Mouse (Mus musculus): ENCODE data around the gene Pdcd2l.
"Not testable (repeated sequence)": the region's sequence is repeated elsewhere in the genome, so short reads cannot be mapped to it uniquely, and the experiment has no call there.

Gene Pdcd2l

DNA sequence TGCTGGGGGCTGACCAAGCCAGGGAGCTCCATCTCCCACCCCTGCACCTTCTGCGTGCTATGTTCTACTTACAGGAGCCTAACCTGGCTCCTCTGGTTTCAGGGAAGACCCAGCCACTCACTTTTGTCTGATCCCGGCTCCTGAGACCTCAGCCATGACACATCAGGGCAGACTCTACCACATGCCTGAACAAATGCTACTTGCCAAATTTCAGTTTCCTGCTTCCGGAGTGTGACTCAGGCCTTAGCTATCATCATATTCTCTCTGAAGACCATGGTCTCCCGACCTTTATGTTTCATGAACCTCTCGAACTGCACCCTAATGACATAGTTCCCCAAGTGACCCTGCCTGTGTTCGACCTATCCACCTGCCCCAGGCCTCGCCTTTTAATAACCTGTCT lies 16.8 kb upstream of the Pdcd2l start:
- DNase-seq (ENCODE audit: low read depth, low spot score): no peak

DNA sequence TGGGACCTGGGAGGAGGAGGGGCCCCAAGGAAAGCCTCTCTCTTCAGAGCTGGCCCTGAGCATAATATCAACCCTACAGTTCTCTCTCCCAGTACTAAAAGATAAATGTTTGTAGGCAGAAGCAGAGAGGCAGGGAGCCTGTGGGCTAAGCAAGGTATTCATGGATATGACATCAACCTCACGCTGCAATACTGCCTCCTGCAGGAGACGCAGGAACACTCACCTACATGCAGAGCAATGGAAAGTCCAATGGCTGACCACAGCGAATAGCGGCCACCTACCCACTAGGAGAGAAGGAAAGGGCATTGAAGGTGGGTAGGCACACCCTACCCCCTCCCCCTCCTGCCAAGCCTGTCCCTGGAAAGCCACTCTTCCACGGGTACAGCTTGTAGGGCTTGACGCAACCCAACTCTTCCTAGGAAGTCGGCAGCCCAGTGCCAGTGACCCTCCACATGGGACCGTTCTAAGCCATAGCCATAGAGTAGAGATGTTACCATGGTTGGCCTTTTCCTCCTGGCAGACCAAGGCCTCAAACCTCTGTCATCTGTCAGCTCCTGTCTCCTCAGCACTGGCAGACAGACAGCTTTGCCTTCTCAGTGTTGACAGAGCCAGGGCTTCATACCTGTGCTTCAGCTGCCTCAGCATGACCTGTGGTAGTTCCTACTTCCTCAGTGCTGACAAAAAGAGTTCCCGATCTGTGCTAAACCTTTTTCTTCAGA lies 11.7 kb upstream of the Pdcd2l start:
- DNase-seq (ENCODE audit: low read depth, low spot score): no peak

DNA sequence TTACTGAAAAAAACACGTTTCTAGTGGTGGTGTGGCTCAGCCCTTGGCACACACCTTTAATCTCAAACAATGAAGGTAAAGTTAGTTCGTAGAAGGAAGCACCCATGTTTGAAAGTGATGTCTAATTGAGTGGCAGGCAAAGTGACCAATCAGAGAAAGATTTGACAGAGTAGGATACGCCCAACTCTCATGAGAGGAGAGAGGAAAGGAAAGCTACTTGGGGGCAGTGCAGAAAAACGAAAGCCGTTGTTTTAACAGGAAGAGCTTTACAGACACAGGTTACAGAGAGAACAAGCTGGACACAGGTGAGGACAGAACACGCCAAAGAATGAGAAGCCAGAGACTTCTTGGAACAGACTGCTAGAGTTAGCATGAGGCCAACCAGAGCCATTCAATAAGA lies 9.9 kb upstream of the Pdcd2l start:
- no peak for DNase-seq (ENCODE audit: low read depth, low spot score)

DNA sequence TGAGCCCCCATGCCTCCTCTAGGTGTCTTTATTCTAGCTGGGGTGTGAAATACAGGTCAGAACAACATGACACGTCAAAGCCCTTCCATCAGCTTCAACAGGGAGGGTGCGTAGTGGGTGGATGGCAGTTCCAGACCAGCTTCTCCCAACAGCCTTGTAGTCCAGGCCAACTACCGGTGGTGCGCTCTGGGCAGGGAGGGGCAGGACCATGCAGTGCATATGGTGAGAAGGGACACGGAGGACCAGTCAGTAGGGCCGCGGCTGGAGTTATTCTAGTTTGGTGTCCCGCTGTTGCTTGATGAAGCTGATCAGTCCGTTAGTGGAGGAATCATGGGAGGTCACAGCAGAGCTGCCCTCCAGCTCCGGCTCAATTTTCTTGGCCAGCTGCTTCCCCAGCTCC lies 5.7 kb upstream of the Pdcd2l start:
- not testable (repeated sequence) for DNase-seq (ENCODE audit: low read depth, low spot score)

DNA sequence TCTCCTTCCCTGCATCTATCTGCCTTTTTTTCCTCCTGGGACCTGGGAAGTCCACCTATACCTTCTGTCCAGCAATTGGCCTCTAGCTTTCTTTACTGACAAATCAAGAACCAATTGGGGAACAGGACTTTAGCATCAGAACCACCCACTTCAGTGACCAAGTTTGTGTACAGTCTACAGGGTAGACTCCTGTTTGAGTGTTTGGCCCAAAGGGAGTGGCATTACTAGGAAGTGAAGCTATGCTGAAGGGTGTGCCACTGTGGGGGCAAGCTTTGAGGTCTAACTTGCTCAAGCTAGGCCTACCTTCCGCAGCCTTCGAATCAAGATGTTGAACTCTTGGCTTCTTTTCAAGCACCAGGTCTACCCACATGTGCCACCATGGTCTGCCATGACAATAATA lies 4.4 kb upstream of the Pdcd2l start:
- no peak for DNase-seq (ENCODE audit: low read depth, low spot score)

DNA sequence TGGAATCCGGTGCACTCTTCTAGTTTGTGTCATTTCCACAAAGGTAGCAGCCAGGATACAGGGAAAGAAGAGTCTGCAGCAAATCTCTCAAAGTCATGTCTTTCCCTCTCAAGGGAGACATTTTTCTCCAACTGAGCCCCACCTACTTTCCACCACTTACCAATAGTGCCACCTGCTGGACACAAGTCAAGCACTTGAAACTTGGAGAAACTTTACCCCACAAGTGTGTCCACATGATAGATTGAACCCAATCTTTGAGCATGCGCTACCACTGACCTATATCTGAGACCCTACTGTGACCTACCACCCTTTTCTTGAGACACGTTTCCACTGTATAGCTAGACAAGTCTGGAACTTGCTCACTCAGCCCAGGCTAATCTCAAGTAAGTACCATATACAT lies 1.9 kb upstream of the Pdcd2l start:
- no peak for DNase-seq (ENCODE audit: low read depth, low spot score)

DNA sequence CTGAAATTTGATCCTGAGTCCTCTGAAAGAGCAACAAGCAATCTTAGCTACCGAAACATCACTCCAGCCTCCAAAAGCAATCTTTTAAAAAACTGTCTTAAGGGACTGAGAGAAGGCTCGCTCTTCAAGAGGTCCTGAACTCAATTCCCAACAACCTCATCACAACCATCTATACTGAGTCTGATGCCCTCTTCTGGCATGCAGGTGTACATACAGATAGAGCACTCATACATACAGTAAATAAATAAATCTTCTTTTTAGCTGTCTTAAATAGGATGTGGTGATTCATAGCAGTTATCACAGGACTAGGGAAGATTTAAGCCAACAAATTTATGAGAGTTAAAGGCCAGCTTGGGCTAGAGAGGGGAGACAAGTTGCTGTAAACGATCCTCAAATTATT lies 829 bp downstream of the Pdcd2l start:
- DNase-seq (ENCODE audit: low read depth, low spot score): no peak

DNA sequence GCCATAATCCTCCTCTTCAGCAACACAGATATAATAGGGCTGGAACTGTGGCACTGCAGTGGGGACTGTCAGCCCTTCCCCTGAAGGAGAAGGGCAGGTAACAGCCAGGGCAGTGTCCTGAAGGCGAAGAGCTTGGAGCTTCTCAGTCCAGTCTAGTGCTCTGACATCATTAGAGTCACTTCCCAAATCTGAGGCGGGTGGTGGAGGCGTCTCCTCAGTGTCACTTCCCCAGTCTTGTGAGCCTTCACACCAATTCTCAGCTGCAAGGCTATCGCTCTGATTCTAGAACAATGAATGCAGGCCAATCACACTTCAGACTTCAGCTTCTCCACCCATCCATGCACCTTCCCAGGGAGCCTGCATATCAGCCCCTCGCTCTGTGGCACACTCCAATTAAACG lies 3.6 kb downstream of the Pdcd2l start:
- DNase-seq (ENCODE audit: low read depth, low spot score): no peak

DNA sequence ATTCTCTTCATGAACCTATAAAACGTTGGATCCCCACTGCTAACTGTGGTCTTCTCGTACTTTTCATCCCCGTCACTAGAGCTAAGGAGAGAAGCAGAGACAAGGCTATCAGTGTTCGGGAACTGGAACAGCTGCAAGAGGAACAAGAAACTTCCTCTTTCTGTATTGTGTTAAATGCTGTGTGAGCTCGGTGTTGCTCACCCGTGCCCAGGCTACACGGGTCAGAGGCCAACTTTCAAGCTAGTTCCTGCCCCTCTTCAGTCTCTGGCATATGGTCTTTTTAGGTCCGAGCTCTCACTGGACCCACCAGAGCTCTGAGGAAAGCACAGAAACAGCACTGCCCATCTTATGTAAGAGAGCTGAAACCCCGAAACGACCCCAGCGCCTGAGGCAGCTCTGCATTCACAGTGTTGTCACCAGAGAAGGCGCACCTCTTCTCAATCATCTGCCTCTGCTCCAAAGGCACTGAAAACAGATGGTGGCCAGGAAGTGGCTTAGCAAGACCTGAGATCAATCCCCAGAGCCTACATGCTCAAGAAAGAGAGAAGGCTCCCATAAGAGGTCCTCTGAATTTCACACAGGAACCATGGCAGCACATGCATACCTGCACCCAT lies 7.0 kb downstream of the Pdcd2l start:
- no peak for DNase-seq (ENCODE audit: low read depth, low spot score)

DNA sequence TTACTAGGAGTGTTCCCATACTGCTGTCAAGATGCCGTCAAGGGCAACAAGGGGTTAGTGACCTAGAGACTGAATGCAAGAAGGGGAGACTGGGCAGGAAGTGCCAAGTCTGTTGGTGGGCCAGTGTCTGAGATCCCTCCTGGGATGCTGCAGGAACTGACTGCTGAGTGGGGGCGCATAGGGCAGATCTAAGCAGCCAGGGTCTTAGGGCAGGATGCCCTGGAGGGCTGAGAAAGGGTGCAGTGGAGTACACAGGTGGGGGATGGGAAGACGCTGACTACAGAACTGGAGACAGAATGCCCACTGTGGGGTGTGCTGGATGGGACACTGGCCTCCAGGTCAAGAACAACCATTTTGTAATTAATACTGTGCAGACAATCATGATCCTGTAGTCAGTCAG lies 12.7 kb downstream of the Pdcd2l start:
- DNase-seq (ENCODE audit: low read depth, low spot score): no peak

DNA sequence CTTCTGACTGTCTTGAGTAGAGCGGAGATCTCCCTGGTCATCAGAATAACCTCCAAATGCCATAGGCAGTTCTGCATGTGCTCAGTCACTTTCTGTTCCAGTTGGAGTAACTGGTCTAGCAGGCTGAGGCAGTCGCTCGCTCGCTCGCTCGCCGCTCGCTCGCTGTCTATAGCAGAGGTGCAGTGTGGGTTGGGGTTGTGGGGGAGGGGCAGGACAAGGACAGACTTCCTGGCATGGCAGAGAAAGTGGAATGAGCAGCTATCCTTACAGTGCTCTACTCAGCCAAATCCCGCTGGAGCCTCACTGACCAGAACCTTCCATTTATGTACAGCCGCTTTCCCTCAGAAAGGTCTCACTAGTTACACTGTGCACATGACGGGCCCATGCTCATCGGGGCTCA lies 13.1 kb downstream of the Pdcd2l start:
- no peak for DNase-seq (ENCODE audit: low read depth, low spot score)

DNA sequence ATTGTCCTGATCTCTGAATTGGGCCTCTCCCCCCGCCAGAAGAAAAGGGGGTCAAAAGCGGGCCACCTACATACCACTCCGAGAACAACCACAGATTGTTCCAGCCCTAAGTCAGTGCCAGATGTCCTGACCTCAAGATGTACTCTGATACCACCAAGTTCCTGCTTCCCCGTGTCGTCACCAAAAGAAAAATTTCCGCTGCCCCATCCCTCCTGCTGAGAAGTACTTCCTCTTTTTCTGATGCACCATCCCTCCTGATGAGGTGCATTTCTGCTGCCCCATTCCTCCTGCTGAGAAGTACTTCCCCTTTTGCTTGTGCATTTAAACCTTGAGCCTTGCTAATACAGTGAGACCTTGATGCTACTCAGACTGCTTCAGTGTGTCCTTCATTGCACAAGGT lies 20.2 kb downstream of the Pdcd2l start:
- not testable (repeated sequence) for DNase-seq (ENCODE audit: low read depth, low spot score)

DNA sequence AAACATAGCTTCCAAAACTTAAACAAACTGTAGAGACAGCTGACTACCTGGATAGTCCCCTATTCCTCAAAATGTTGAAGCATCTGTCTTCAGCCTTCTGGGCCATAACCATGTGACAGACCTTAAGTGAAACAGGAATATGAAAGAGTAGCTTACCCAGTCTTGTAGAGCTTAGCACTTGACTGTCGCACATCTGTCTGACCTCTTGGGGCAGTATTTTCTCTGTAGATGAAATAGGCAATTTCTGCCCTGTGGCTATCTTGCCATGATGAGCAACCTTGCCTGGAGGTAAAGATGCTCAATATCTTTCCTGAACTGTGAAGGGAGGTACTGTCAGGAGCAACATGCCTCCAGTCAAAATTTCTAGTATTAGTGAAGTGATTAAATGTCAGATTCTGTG lies 24.2 kb downstream of the Pdcd2l start:
- no peak for DNase-seq (ENCODE audit: low read depth, low spot score)

DNA sequence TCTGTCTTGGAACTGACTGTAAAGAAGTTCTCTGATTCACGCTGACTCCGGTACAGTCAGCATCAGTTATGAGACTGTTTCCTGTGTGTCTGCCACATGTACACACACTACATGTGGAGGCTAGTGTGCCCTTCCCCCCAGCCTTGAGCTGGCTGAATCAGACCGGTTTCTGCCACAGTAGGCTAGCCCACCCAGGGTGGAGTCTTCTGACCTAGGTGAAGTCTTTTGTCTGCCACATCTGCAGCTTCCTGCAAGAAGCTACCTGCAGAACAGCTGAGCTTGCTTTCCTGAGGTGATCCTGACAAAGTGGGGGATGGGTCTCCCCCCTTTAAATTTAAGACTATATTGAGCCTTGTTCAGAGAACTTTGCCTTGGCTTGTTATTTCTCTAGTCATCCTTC lies 27.0 kb downstream of the Pdcd2l start, which contains the start of gene Uba2:
TSS of gene Uba2 (minus strand) at position 146 of the 400 bp plus-strand sequence.
- DNase-seq (ENCODE audit: low read depth, low spot score): no peak

DNA sequence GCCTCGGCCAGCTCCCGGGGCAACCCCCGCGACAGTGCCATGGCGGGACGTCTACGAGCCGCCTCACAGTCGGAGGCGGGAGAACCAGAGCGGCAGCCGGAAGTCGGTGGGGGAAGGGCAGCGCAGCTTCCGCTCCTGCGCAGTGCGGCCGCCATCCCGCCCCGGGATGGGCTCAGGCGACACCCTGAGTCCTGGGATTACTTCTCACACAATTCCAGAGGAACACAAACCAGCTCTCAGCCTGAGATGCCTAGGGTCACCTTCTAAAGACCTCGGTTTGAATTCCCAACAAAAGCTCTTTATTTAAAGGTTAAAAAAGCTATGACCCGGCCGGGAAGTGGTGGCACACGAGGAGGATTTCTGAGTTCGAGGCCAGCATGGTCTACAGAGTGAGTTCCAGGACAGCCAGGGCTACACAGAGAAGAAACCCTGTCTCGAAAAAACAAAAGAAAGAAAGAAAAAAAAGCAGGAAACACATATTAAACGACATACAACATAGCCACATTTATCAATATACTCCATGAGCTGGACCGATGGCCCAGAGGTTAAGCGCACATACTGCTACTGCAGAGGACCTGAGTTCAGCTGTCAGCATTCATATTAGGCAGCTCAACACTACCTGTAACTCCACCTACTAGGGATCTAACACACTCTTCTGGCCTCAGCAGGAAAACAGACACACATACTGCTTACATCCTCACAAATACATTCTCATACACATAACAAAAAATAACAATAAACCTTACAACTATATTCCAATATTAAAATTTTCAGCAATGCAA lies 27.8 kb downstream of the Pdcd2l start:
- peak; percentile 55 for DNase-seq (ENCODE audit: low read depth, low spot score)

DNA sequence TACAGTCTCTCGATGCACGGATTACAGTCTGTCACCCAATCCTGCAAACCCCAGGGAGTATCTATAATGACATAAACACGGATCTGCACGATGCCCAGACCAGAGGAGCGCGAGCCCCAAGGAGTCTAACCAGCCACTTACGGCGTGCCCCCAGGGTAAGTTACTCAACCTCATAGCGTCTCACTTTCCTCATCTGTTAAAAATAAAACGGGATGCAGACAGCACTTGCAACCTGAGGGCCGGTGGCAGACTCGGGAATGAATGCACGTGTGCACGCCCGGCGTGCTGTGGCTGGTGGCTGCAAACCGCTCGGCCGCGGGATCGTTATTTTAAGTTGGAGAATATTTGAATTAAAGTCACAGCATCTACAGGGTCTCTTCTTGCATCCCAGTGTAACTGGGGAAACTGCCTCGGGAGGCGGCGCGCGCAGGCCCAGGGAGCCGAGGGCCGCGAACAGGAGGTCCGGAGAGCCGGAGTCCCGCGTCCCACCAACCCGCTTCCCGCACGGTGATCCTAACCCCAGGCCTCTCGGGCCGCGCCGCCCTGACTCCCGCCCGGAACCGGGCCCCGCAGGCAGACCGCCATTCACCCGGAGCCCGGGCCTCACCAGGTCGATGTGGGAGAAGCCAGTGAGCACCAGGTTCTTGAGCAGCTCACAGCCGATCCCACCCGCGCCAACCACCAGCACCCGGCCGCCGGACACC lies 28.5 kb downstream of the Pdcd2l start:
- DNase-seq (ENCODE audit: low read depth, low spot score): no peak

DNA sequence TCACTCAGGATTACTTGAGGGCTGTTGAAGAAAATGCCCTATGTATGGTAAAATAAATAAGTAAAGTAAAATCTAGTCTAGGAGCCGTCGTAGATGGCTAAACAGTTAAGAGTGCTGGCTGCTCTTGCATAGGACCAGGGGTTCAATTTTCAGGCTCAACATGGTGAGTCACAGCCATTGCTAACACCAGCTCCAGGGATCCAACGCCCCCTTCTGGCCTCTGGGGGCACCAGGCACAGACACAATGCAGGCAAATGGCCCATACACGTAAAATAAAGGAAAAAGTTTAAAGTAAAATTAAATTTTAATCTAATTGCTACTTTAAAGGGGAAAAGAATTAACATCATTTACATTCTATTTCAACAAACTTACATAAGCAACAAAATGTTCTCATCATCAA lies 29.6 kb downstream of the Pdcd2l start:
- DNase-seq (ENCODE audit: low read depth, low spot score): no peak

DNA sequence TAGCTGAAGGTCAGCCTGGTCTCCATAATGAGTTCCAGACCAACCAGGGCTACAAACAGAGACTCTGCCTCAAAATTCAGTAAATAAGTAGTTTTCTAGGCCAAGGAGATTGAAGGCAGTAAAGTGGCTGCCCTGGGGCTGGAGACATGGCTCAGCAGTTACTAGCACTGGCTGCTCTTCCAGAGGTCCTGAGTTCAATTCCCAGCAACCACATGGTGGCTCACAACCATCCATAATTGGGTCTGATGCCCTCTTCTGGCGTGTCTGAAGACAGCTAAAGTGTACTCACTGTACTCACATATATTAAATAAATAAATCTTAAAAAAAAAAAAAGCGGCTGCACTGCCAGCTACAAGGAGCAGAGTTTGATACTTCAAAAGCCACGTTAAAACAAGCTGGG lies 30.5 kb downstream of the Pdcd2l start:
- DNase-seq (ENCODE audit: low read depth, low spot score): no peak

DNA sequence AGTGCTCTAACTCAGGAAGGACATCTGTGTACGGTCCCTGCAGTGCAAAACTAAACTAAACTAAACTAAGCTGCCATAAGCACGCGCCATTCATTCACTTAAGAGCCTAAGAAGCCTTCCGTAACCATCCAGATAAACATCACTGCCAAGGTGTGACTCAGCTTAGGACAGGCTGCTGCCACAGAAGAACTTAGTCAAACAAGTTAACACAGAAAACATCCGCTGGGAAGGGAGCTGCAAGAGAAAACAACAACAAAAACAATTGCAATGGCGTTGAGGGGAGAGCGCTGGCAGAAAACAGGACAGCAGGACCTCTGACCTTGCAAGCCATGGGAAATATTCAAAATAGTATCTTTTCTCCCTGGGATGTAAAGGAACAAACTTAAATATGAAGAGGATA lies 31.8 kb downstream of the Pdcd2l start:
- DNase-seq (ENCODE audit: low read depth, low spot score): no peak

DNA sequence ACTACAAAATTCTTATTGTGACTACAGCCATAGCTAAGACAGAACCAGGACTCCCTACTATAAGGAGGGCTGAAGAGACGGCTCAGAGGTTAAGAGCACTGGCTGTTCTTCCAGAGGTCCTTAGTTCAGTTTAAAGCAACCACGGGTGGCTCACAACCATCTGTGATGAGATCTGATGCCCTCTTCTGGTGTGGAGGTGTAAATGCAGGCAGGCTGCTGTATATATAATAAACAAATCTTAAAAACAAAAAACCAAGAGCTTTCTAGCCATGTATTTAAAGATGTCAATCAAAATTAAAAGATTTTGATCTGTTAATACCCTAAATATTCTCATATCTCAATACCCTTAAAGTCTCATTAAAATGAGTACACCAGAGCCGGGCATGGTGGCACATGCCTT lies 37.3 kb downstream of the Pdcd2l start:
- DNase-seq (ENCODE audit: low read depth, low spot score): no peak

DNA sequence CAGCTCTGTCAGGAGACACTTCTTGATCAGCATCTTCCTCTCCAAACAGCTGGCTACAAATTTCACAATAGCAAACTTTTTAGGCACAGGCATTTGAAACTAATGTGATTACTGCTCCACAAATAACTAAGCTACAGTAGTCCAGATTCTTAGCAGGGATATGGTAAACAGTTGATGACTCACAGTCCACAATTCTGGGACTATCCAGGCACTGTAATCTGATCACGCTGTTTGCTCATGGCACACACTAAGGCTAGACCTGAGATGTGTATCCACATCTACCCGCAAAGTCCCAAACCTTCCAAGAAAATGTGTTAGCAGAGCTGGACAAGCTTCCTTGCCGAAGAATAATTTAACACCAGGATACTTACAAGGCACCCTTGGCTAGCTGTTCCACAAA lies 38.5 kb downstream of the Pdcd2l start:
- DNase-seq (ENCODE audit: low read depth, low spot score): no peak

DNA sequence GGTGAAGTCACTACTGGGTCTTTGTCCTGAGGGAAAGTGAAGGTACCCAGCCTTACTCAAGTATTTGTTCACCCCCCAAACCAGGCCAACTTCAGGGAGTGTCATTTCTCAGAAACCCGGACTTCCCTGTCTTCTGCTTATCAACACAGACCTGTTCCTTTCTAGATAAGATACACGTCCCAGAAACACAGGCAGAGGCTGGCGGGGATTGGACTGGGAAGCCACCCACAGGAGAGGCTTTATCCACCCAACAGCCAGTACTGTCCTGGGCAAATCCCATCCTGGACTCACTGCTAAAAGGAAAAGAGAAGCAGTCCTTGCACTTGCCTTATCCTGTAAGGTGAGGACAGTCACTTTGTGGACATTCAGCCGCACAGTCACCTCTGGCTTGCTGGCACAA lies 49.3 kb downstream of the Pdcd2l start:
- DNase-seq (ENCODE audit: low read depth, low spot score): no peak
